Mouse (Mus musculus) forebrain, postnatal 0 days (tissue): ENCODE results near the gene Lancl2. TPM values are rescaled to one million over a fixed set of nuclear protein-coding genes. Genes with fewer than 3 reads are reported as not detected.

Experiments used
- ATAC-seq: fragments of 200-750 bp; cut with Nextera tagmentation; 2 replicates; pipeline ENCODE4 v1.8.0; 2017; ENCODE audit warnings: mild to moderate bottlenecking, moderate library complexity
- DNase-seq: peaks from one replicate; pipeline ENCODE4 v3.0.0-alpha.2; 2015
- H3K27ac ChIP-seq: fragments of 300-500 bp; sonication (generic); 2 replicates; pipeline ENCODE4 v1.5.1; 2014; ENCODE audit warnings: low read depth, mild to moderate bottlenecking, antibody characterized with exemption, low read length, moderate library complexity, mixed read lengths
- H3K27me3 ChIP-seq: fragments of 300-500 bp; sonication (generic); 2 replicates; pipeline ENCODE4 v1.6.1; 2014; ENCODE audit warnings: mild to moderate bottlenecking, low read length, mixed read lengths; ENCODE audit not compliant: insufficient read depth
- H3K36me3 ChIP-seq: fragments of 300-500 bp; sonication (generic); 2 replicates; pipeline ENCODE4 v1.6.1; 2014; ENCODE audit warnings: mild to moderate bottlenecking, moderate library complexity; ENCODE audit not compliant: insufficient read depth
- H3K4me1 ChIP-seq: fragments of 300-500 bp; sonication (generic); 2 replicates; pipeline ENCODE4 v1.6.1; 2014; ENCODE audit warnings: antibody characterized with exemption; ENCODE audit not compliant: insufficient read depth
- H3K4me2 ChIP-seq: fragments of 300-500 bp; sonication (generic); 2 replicates; pipeline ENCODE4 v1.6.1; 2014; ENCODE audit warnings: low read depth, mild to moderate bottlenecking, moderate library complexity
- H3K4me3 ChIP-seq: fragments of 300-500 bp; sonication (generic); 2 replicates; pipeline ENCODE4 v1.5.1; 2014; ENCODE audit warnings: low read depth, low read length, mixed read lengths
- H3K9ac ChIP-seq: fragments of 300-500 bp; sonication (generic); 2 replicates; pipeline ENCODE4 v1.6.1; 2014; ENCODE audit warnings: mild to moderate bottlenecking
- H3K9me3 ChIP-seq: fragments of 300-500 bp; sonication (generic); 2 replicates; pipeline ENCODE4 v1.6.1; 2016; ENCODE audit warnings: low read length
- CTCF ChIP-seq: sonication (generic); IDR thresholded peaks from 2 replicates; pipeline ENCODE4 v1.5.1; 2016; ENCODE audit warnings: antibody characterized with exemption, control low read depth, low read depth
- WGBS: fragments of 180-500 bp; shearing (Covaris S2); extraction: QIAGEN DNeasy Blood & Tissue Kit; methylation state at CpG from one replicate; pipeline ENCODE4 v1.1.7; 2014; 5-methylcytosine and 5-hydroxymethylcytosine counted together
- polyA plus RNA-seq: library from polyadenylated mRNA; unstranded; fragments of >200 nt; fragmentation: Nextera tagmentation; extraction: Ambion mirVana; gene quantifications from 2 replicates; pipeline ENCODE4 v1.2.1, GENCODE M21; 2015
- total RNA-seq: library from RNA; depleted of rRNA; stranded (reverse); fragments of >200 nt; gene quantifications from 2 replicates; pipeline ENCODE4 v1.2.3, GENCODE M21; 2014

The Lancl2 gene
- total and polyA plus RNA-seq, 2 experiments from 2014 or later: 102 to 146 TPM

GRCm38 (mm10) chr6:57744123-57744522, 41.8 kb downstream of the Lancl2 start:
- no peaks in the 10 kb centered on the region for H3K9me3 ChIP-seq
- no peak overlapping the region for H3K4me2 ChIP-seq
- H3K9ac ChIP-seq: no peak overlapping the region
- no peak overlapping the region for H3K27ac ChIP-seq
- no peak for TF ChIP-seq CTCF
- no peaks in the 10 kb centered on the region for H3K27me3 ChIP-seq
- no peaks in the 10 kb centered on the region for H3K36me3 ChIP-seq
- H3K4me3 ChIP-seq: no peak overlapping the region
- WGBS: 100% methylated on average over 2 of the region's 2 CpGs
- DNase-seq (no peak), ATAC-seq (no peak)
- no peaks in the 10 kb centered on the region for H3K4me1 ChIP-seq

GRCm38 (mm10) chr6:57744974-57745747, 42.8 kb downstream of the Lancl2 start:
- Histone ChIP-seq H3K9me3 (no peaks in the 10 kb centered on the region), H3K36me3 (no peaks in the 10 kb centered on the region), H3K27ac (no peak overlapping the region), H3K27me3 (no peaks in the 10 kb centered on the region), H3K9ac (no peak overlapping the region), H3K4me2 (no peak overlapping the region), H3K4me3 (no peak overlapping the region), H3K4me1 (no peaks in the 10 kb centered on the region)
- WGBS: 90% methylated on average over 4 of the region's 4 CpGs
- no peak for TF ChIP-seq CTCF
- ATAC-seq (no peak), DNase-seq (no peak)

DNA sequence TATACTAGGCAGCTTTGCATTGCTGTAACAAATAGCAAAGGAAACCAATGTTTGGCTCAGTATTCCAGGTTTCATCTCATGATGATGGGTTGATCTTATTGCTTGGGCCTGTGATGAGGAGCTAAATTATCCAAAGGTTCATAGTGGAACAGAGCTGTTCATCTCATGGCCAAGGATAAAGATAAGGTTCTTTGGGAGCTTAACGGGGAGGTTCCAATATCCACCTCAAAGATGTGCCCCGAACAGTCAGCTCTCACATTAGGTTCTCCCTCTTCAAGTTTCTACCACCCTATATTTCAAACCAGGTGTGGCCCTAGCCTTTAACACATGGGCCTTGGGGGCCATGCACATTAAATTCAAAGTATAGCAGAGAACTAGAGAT, 43.4 kb downstream of the Lancl2 start:
- no peak overlapping the region for H3K27ac ChIP-seq
- H3K4me3 ChIP-seq: no peak overlapping the region
- H3K36me3 ChIP-seq: no peaks in the 10 kb centered on the region
- no peak for TF ChIP-seq CTCF
- H3K4me2 ChIP-seq: no peak overlapping the region
- no peaks in the 10 kb centered on the region for H3K4me1 ChIP-seq
- H3K9me3 ChIP-seq: no peaks in the 10 kb centered on the region
- DNase-seq (no peak), ATAC-seq (no peak)
- no peak overlapping the region for H3K9ac ChIP-seq
- H3K27me3 ChIP-seq: no peaks in the 10 kb centered on the region
- WGBS: 96% methylated on average over 2 of the region's 2 CpGs

DNA sequence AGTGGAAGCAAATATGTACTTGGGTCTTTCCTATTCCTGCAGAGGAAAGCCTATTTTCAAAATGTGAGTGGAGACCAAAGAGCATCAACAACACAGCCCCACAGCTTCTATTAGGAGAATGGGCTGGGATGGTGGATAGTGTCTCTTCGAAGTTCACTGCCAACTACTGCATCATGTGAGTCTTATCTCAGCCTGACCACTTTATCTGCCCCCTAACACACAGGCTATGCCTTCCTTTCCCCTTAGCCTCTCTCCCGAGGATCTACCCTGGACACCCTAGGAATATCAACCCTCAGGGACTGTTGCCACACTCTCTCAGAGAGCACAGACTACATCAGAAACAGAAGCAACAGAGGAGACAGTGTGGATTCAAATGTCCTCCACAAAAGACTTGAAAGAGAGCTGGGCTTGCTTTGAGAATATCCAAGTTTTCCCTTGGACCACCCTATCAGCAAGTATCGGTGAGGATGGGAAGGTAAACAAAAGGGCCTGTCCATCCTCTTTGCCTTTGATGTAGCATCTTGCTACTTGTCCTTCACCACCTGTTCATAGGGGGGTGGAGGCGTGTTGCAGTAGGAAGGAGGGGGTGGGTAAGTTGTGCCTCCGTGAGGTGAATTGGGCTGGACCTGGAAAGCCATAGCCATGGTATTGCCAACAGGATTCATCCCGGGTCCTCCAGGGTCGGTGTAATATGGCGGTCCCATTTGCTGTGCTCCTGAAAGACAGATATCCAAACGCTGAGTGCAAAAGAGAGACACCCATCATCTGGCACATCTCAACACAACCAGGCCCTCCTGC, 51.8 kb downstream of the Lancl2 start:
- no peak for TF ChIP-seq CTCF
- ATAC-seq (no peak), DNase-seq (no peak)
- no peaks in the 10 kb centered on the region for H3K4me1 ChIP-seq
- H3K36me3 ChIP-seq: peaks cover 14% of the 10 kb centered on the region
- no peak overlapping the region for H3K4me3 ChIP-seq
- no peaks in the 10 kb centered on the region for H3K27me3 ChIP-seq
- no peak overlapping the region for H3K27ac ChIP-seq
- WGBS: 93% methylated on average over 9 of the region's 9 CpGs
- H3K9me3 ChIP-seq: no peaks in the 10 kb centered on the region
- no peak overlapping the region for H3K4me2 ChIP-seq
- H3K9ac ChIP-seq: no peak overlapping the region

DNA sequence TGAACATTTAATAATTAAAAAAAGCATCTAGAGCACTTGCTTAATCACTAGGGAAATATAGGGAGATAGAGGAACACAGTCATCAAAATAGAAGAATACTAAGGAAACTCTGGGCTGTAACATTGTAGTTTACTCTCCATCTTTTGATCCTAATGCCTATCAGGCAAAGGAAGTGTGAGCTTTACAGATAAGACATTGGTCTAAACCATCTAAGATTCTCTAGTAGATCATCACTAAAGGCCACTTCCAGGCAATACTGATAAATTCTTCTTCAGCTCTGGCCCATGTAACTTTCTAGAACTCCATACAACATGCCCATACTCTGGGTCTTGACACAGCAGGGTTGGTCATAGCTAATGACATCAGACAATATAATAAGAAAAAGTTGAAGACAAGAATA, 60.7 kb downstream of the Lancl2 start:
- Histone ChIP-seq H3K4me1 (no peaks in the 10 kb centered on the region), H3K4me3 (no peak overlapping the region), H3K36me3 (peaks cover 22% of the 10 kb centered on the region), H3K4me2 (no peak overlapping the region), H3K9me3 (no peaks in the 10 kb centered on the region), H3K27me3 (no peaks in the 10 kb centered on the region), H3K27ac (no peak overlapping the region), H3K9ac (no peak overlapping the region)
- no peak for DNase-seq
- ATAC-seq: no peak
- TF ChIP-seq CTCF: no peak

DNA sequence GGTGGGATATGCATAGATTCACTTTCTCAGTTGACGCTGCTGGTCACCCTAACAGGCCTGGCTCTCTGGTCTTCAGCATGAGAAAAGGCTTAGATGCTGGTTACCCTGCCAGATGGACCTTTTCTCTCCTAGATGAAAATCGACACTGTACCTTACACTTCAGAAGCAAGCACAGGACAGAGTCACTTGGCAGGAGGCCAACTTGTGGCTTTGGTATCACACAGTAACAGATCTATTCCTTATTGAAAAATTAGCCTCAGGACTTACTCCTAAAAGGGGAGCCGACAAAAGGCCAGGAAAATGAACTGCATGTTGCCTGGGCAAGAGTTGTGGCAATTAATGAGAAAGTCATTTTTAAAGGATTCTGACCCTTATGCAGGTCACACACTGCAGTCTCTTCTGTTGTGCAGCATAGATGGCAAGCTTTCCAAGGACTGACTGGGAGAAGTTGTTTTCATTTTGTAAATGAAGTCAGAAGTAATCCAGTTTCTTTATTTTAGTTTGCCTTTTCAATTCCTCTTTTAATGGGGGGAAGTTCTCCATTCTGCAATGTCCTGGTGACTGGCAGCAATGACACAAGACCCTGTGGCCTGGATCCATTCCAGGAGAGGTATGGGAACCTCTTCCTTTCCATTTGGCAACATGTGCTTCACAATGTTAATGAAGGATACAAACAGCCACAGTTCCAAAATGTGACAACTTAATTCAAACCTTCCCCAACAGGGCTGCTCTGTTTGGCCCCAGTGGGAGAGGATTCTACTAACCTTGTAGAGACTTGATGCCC, 62.9 kb downstream of the Lancl2 start:
- no peak; the same call in 1 of the 2 replicates for ATAC-seq
- no peak for TF ChIP-seq CTCF
- no peak overlapping the region for H3K4me2 ChIP-seq
- DNase-seq: no peak
- H3K4me1 ChIP-seq: no peaks in the 10 kb centered on the region
- H3K27ac ChIP-seq: no peak overlapping the region
- peaks cover 9% of the 10 kb centered on the region for H3K36me3 ChIP-seq
- H3K9me3 ChIP-seq: no peaks in the 10 kb centered on the region
- no peaks in the 10 kb centered on the region for H3K27me3 ChIP-seq
- no peak overlapping the region for H3K4me3 ChIP-seq
- 61% methylated on average over 3 of the region's 3 CpGs for WGBS
- no peak overlapping the region for H3K9ac ChIP-seq
